Mouse (Mus musculus) heart, embryonic 13.5 days (tissue): Measurements from ENCODE around the gene Fgf12. TPM values are rescaled to one million over a fixed set of nuclear protein-coding genes. Genes with fewer than 3 reads are reported as not detected.

Experiments used
- ATAC-seq: fragments of 200-750 bp; cut with Nextera tagmentation; 2 replicates; pipeline ENCODE4 v1.8.0; 2017; ENCODE audit warnings: moderate TSS enrichment; ENCODE audit not compliant: insufficient number of reproducible peaks, low FRiP score, low TSS enrichment; ENCODE audit errors: extremely low read depth
- H3K27ac ChIP-seq: fragments of 300-500 bp; sonication (generic); replicated peaks from 2 replicates; pipeline ENCODE4 v1.5.1; 2015; ENCODE audit warnings: moderate library complexity, mild to moderate bottlenecking, inconsistent platforms
- H3K27me3 ChIP-seq: fragments of 300-500 bp; sonication (generic); replicated peaks from 2 replicates; pipeline ENCODE4 v1.6.1; 2015; ENCODE audit warnings: mild to moderate bottlenecking, inconsistent platforms
- H3K36me3 ChIP-seq: fragments of 300-500 bp; sonication (generic); 2 replicates; pipeline ENCODE4 v1.6.1; 2015; ENCODE audit warnings: mild to moderate bottlenecking, inconsistent platforms
- H3K4me1 ChIP-seq: fragments of 300-500 bp; sonication (generic); 2 replicates; pipeline ENCODE4 v1.6.1; 2015; ENCODE audit warnings: inconsistent platforms
- H3K4me2 ChIP-seq: fragments of 300-500 bp; sonication (generic); 2 replicates; pipeline ENCODE4 v1.6.1; 2015; ENCODE audit warnings: inconsistent platforms, mild to moderate bottlenecking, moderate library complexity
- H3K4me3 ChIP-seq: fragments of 300-500 bp; sonication (generic); 2 replicates; pipeline ENCODE4 v1.5.1; 2015; ENCODE audit warnings: moderate library complexity, mild to moderate bottlenecking, inconsistent platforms
- H3K9ac ChIP-seq: fragments of 300-500 bp; sonication (generic); 2 replicates; pipeline ENCODE4 v1.6.1; 2015; ENCODE audit warnings: inconsistent platforms, mild to moderate bottlenecking, moderate library complexity
- H3K9me3 ChIP-seq: fragments of 300-500 bp; sonication (generic); 2 replicates; pipeline ENCODE4 v1.6.1; 2016; ENCODE audit warnings: inconsistent platforms
- WGBS: fragments of 180-500 bp; shearing (Covaris S2); methylation state at CpG from one replicate; pipeline ENCODE4 v1.1.7; 2015; ENCODE audit warnings: mixed read lengths; 5-methylcytosine and 5-hydroxymethylcytosine counted together
- polyA plus RNA-seq: library from polyadenylated mRNA; unstranded; fragments of >200 nt; fragmentation: Nextera tagmentation; extraction: Ambion mirVana; gene quantifications from 2 replicates; pipeline ENCODE4 v1.2.1, GENCODE M21; 2015

Fgf12 gene
- 13.1 and 15.8 TPM in 2 replicates for polyA plus RNA-seq

DNA sequence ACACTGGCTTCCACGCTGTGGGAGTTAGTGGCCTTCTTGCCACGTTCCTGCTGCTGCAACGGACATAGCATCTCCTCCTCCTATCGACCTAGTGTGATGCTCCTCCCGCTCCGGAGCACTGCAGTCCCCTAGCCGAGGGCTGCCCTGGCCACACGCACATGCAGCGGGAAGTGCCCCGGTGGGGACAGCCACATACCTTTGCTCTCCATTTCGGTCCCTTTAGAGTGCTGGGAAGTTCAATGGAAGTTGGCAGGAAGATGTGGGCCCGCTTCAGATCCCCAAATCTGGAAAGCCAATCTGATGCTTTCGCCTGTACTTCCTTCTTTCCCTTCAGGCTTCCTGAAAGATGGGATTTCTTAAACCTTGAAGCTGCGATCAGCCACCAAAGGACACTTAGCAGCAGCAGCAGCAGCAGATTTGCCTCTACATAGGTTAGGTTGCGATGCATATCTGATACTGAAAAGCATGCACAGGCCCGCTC lies at the start of gene Fgf12:
TSS of gene Fgf12 (minus strand) at position 431 of the 481 bp plus-strand sequence.
- under 1% methylated on average over 16 of the region's 16 CpGs for WGBS
- no peak within 1 kb of the TSS for H3K27ac ChIP-seq
- peak within 1 kb of the TSS; percentile 50 for H3K4me3 ChIP-seq
- H3K4me1 ChIP-seq = peaks cover 12% of the 10 kb centered on the region
- no peak for ATAC-seq
- no peaks in the 10 kb centered on the region; the same call in 1 of the 2 replicates for H3K27me3 ChIP-seq
- peak within 1 kb of the TSS; percentile 65 for H3K9ac ChIP-seq
- no peaks in the 10 kb centered on the region for H3K36me3 ChIP-seq
- no peaks in the 10 kb centered on the region for H3K9me3 ChIP-seq
- peak within 1 kb of the TSS; percentile 83 for H3K4me2 ChIP-seq

DNA sequence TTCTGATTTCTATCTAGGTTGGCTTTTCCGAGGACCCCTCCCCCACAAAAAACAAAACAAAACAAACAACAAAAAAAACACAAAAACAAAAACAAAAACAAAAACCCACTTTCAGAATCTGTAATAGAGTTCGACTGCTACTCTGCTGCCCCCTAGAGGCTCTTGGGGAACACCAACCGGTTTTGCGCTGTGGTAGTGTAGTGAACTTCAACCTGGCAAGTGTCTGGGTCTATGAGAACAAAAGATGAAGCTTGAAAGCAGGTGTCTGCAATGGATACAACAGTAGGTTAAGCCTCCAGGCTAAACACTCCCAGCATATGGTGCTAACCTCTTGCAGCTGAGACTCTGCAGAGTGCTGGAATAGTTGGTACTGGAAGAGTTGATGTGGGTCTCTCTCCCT lies 40.2 kb upstream of the Fgf12 start:
- Histone ChIP-seq H3K4me1 (no peaks in the 10 kb centered on the region), H3K9ac (no peak overlapping the region), H3K4me3 (no peak overlapping the region), H3K9me3 (no peaks in the 10 kb centered on the region), H3K36me3 (no peaks in the 10 kb centered on the region), H3K4me2 (0 out of 2 replicates have a peak overlapping the region, but pooled peaks have one; percentile 22), H3K27ac (no peak overlapping the region), H3K27me3 (no peaks in the 10 kb centered on the region)
- 2% methylated on average over 4 of the region's 4 CpGs for WGBS
- ATAC-seq = no peak

DNA sequence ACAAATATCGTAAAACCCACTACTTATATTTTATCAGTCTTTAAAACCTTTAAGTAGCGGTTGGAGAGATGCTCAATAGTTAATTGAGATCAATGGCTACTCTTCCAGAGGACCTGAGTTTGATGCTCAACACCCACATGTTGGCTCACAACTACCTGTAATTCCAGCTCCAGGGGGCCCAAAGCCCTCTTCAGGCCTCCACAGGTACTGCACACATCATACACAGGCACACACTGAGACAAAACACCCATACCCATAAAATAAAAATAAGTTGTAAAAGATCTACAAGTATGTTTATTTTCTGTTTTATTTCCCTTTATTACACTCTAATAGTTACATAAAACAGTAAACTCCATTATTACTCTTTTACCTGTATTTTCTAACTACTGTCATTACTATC lies 17.4 kb upstream of the Fgf12 start:
- no peaks in the 10 kb centered on the region for H3K27me3 ChIP-seq

DNA sequence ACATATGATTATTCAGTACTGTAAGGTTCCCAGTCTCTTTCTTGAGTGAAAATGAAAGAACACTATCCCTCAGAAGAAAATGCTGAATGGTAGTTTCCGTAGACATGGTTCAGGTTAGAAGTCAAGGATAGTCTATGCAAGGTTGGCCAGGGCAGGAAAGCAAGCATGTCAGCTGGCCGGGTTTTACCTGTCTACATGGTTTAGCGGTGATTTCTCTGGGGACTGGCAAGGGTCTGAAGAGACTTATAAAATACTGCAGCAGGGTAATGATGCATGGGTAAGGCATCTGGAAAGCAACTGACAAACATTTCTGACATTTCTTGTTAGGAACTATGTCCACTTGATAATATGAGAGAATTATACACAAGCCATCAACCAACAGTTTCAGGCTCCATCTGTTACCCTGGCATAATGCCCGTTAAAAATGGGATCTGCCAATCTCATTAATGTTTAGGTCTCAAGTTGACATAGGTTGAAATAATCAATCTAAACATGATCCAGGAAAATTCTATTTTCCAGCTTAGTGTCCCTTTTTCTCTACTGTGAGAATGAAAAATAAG lies 8.6 kb upstream of the Fgf12 start:
- Histone ChIP-seq H3K9me3 (no peaks in the 10 kb centered on the region), H3K4me2 (no peak overlapping the region), H3K27ac (no peak overlapping the region), H3K4me1 (no peaks in the 10 kb centered on the region), H3K4me3 (no peak overlapping the region), H3K27me3 (no peaks in the 10 kb centered on the region), H3K9ac (no peak overlapping the region), H3K36me3 (no peaks in the 10 kb centered on the region)
- ATAC-seq = no peak
- WGBS = 79% methylated on average over 4 of the region's 4 CpGs

More for the DNA sequence above, 17.4 kb upstream of the Fgf12 start:
- Histone ChIP-seq H3K9me3 (no peaks in the 10 kb centered on the region), H3K4me2 (no peak overlapping the region), H3K36me3 (no peaks in the 10 kb centered on the region), H3K4me3 (no peak overlapping the region), H3K4me1 (no peaks in the 10 kb centered on the region), H3K9ac (no peak overlapping the region), H3K27ac (no peak overlapping the region)
- ATAC-seq = no peak
- WGBS = 90% methylated on average over 2 of the region's 2 CpGs

DNA sequence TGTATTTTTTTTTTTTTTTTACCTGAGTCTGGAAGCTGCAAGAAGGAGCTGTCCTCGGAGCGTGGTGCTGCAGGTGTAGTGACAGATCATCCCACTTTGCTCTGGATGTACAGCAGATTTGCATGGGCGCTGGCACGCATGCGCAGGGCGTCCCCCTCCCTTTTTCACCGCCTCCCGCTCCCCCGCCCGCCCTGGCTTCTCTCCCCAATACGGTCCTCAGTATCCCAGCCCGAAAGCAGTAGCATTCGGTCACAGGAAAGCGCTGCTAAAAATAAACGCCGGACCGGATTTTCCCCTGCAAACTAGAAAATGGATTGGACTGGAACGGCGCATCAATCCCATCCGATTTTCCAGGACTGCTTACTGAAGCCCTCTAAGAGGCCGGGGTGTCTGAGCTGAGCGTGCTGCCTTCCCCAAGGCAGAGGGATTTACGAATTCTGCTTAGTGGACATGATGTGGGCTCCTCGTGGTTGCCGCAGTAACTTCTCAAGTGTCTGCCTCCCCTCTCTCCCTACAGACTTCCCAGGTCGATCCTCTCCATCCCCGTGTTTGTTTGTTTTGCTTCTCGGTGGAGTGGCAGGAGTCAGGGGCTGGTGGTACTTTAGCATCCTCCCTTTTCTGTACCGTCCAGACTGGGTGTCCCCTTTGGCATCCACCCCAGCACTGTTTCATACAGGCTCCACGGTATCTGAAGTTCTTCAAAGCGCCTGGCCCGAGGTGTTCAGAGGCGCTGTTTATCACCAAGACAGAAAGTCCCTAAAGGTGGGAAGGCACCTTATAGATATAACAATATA lies 453 bp upstream of the Fgf12 start:
- under 1% methylated on average over 33 of the region's 33 CpGs for WGBS
- H3K36me3 ChIP-seq = no peaks in the 10 kb centered on the region
- peaks cover 12% of the 10 kb centered on the region for H3K4me1 ChIP-seq
- peak overlapping the region; percentile 65 for H3K9ac ChIP-seq
- ATAC-seq = peak; percentile 58
- no peaks in the 10 kb centered on the region for H3K9me3 ChIP-seq
- no peaks in the 10 kb centered on the region; the same call in 1 of the 2 replicates for H3K27me3 ChIP-seq
- H3K27ac ChIP-seq = no peak overlapping the region
- peak overlapping the region; percentile 83 for H3K4me2 ChIP-seq
- H3K4me3 ChIP-seq = peak overlapping the region; percentile 50

DNA sequence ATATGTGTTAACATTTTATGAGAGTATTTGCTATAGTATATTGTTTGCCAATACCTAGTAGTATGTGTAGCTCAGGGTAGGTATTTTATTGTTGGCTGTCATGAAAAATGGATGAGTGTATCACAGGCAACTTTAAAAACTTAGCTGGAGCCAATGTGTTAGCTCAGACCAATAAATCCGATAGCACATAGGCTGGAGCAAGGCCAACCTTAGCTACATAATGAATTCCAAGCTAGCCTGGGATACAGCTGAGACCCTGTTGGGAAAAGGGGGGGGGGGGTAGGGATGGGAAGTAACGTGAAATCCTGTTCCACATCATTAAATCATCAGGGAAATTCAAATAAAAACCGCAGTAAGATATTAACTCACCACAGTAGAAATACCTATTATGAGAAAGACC lies 18.4 kb downstream of the Fgf12 start:
- no peak overlapping the region for H3K4me2 ChIP-seq
- no peak for ATAC-seq
- H3K36me3 ChIP-seq = no peaks in the 10 kb centered on the region
- H3K9ac ChIP-seq = no peak overlapping the region
- H3K4me3 ChIP-seq = no peak overlapping the region
- no peaks in the 10 kb centered on the region for H3K27me3 ChIP-seq
- no peak overlapping the region for H3K27ac ChIP-seq
- 66% methylated on average over 3 of the region's 3 CpGs for WGBS
- H3K4me1 ChIP-seq = no peaks in the 10 kb centered on the region
- H3K9me3 ChIP-seq = no peaks in the 10 kb centered on the region

DNA sequence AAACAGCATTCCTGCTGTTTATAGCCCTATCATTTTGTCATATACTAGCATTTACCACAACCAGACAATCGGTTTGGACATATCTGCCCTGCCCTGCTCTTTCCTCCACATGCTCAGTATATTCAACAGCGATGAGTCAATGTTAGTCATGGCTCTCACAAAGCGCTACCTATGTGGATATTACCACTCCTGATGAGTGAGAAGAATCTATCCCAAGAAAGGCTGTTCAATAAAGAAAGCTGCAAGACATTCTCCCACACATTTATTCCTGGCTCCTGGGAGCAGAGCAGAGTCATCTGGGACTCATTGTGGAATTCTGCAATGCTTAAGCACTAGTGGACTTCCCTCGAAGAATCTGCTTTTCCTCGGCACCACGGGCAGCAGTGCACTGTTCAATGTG lies 26.1 kb downstream of the Fgf12 start:
- H3K27me3 ChIP-seq = no peaks in the 10 kb centered on the region
- no peak for ATAC-seq
- no peaks in the 10 kb centered on the region for H3K9me3 ChIP-seq
- no peak overlapping the region for H3K4me3 ChIP-seq
- no peak overlapping the region for H3K9ac ChIP-seq
- H3K4me2 ChIP-seq = no peak overlapping the region
- H3K27ac ChIP-seq = no peak overlapping the region
- no peaks in the 10 kb centered on the region for H3K36me3 ChIP-seq
- no peaks in the 10 kb centered on the region for H3K4me1 ChIP-seq
- 75% methylated on average over 6 of the region's 6 CpGs for WGBS

DNA sequence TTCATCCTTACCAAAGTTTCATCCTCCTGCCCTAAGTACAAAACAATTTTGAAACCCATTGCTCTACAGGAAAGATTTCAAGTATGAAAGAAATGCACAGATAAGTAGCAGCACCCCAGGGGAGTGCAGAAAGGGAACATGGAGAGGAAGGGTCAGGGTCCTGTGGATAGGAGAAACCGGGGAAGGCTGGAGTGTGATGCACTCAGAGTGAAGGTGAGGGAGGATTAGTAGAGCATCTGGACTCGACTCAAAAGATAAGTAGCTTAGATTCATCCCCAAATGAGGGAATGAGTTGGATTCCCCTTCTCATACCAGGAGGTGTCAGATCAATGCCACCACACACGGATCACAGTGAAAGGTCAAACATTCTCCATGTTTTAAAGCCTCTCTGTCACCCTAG lies 46.2 kb downstream of the Fgf12 start:
- H3K27ac ChIP-seq = peak overlapping the region; percentile 65
- ATAC-seq = no peak

DNA sequence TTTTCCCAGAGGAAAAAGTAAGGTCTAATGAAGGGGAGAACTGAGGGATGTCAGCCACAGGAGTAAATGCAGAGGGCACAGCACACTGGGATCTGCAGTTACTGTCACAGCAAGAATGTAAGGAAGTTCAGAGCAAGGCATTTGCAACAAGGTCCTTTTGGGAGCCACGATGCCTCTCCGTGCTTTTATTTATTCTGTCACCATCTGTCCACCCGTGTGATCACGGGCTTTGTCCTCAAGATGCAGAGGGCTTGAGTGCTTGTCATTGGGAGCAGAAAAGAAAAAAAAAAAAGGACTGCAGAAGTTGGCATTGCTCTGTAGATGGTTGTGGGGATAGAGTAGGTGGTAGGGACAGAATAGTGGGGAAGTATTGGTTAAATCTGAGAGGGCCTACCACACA lies 52.5 kb downstream of the Fgf12 start:
- no peak overlapping the region for H3K4me3 ChIP-seq

More for the DNA sequence above, 46.2 kb downstream of the Fgf12 start:
- no peaks in the 10 kb centered on the region for H3K27me3 ChIP-seq
- H3K4me3 ChIP-seq = no peak overlapping the region
- 16% methylated on average over 3 of the region's 3 CpGs for WGBS
- H3K4me1 ChIP-seq = peaks cover 12% of the 10 kb centered on the region; the same call in 1 of the 2 replicates
- H3K9me3 ChIP-seq = no peaks in the 10 kb centered on the region
- no peak overlapping the region for H3K9ac ChIP-seq
- H3K36me3 ChIP-seq = no peaks in the 10 kb centered on the region
- H3K4me2 ChIP-seq = no peak overlapping the region

DNA sequence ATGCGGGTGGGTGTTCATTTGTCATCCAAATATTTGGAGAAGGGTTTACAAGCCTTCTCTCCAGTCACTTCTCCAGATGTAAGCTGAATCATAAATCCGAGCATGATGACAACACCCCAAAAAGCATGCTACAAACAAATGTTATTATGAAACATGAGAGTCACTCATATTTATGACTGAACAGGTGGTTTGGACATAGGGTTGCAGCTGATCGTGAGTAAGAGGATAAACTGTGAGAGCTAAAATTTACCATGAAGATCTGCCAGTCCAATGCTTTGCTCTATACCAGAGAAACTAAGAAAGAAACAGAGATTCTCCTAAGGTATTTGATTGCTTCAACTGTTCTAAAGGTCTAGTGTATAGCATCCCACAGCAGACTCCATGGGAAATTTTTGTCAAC lies 56.0 kb downstream of the Fgf12 start:
- WGBS = 73% methylated on average over 3 of the region's 3 CpGs
- no peak overlapping the region for H3K4me2 ChIP-seq
- no peaks in the 10 kb centered on the region for H3K9me3 ChIP-seq
- H3K4me3 ChIP-seq = no peak overlapping the region
- no peaks in the 10 kb centered on the region for H3K36me3 ChIP-seq
- H3K4me1 ChIP-seq = no peaks in the 10 kb centered on the region
- no peak overlapping the region for H3K27ac ChIP-seq
- no peaks in the 10 kb centered on the region for H3K27me3 ChIP-seq
- no peak for ATAC-seq
- H3K9ac ChIP-seq = no peak overlapping the region

More for the DNA sequence above, 52.5 kb downstream of the Fgf12 start:
- ATAC-seq = no peak
- Histone ChIP-seq H3K36me3 (no peaks in the 10 kb centered on the region), H3K9ac (no peak overlapping the region), H3K4me2 (no peak overlapping the region), H3K27me3 (no peaks in the 10 kb centered on the region), H3K9me3 (no peaks in the 10 kb centered on the region), H3K4me1 (no peaks in the 10 kb centered on the region), H3K27ac (no peak overlapping the region)
- WGBS = 72% methylated on average over 4 of the region's 4 CpGs

DNA sequence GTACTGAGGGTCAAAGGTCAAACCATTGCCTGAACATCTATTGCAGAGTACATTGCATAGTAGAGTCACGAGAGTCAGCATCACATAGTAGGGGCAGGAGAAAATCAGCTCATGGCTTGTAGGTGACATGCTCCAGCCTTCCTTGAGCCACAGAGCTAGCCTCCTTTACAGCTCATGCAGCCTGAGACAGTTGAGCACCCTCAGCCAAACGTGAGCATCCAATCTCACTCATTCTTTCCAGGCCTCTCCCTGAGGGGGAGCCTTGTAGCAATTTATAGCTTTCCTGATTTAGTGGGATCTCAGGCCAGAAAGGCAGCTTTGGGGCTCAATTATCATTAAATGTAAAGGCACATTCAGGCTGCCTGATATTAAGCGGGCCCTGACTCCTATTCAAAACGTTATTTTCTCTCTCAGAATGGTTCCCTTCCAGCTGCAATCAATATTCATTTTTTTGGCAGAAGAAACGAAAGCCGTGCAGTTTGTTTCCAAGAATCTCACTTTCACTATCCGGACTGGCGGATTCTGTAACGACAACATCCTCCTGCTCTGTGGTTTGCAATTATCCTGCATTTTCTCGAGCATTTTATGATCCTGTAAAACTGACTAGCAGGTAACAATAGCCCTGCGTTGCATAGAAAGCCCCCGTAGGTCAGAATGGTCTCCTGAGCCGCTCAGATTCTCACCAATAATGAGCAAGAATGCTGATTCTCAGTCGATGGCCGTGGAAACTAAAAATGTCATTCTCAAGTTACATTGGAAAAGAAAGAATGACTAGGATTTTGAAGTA lies 58.6 kb downstream of the Fgf12 start:
- no peaks in the 10 kb centered on the region for H3K4me1 ChIP-seq
- WGBS = 68% methylated on average over 15 of the region's 15 CpGs
- ATAC-seq = no peak
- H3K4me3 ChIP-seq = no peak overlapping the region
- H3K4me2 ChIP-seq = no peak overlapping the region
- H3K9me3 ChIP-seq = no peaks in the 10 kb centered on the region
- no peaks in the 10 kb centered on the region for H3K27me3 ChIP-seq
- no peaks in the 10 kb centered on the region for H3K36me3 ChIP-seq
- H3K9ac ChIP-seq = no peak overlapping the region
- no peak overlapping the region for H3K27ac ChIP-seq
